Mouse (Mus musculus) right cerebral cortex, adult 18-20 months (tissue): Measurements from ENCODE around the gene Crip2.

Source experiments
- DNase-seq: peaks from one replicate; pipeline ENCODE4 v3.0.0; 2022; ENCODE audit warnings: mixed read lengths

The Crip2 gene

DNA sequence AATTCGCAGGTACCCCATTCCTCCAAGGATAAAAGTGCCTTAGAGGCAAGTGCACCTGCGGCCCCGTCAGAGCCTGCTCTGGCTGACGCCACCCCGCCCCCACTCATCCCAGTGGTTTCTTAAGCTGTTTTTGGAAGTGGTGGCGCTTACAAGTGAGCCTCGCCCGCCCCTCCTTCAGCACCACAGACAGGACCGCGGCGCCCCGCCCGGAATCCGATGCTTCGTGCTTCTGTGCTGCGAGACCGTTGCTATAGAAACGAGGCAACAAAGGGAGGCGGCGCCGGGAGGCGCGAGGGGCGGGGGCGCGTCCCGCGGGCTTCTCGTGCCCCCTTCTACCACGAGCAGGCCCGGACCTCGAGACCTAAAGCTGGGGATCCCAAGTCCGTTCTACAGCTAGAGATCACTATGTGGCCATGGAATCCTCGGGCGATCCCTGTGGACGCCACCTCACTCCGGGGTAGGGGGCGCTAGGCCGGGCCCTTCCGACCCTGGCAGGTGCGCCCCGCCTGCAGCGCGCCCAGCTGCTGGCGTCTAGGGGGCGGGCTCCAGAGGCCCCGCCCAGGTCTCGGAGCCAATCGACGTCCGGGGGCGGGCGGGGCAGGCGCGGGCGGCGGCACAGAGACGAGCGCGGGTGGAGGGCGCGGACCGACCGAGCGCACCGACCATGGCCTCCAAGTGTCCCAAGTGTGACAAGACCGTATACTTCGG lies at the start of gene Crip2:
Gene Crip2 (plus strand): TSS at position 329 of the 708 bp plus-strand sequence.
- peak; percentile 96 for DNase-seq

DNA sequence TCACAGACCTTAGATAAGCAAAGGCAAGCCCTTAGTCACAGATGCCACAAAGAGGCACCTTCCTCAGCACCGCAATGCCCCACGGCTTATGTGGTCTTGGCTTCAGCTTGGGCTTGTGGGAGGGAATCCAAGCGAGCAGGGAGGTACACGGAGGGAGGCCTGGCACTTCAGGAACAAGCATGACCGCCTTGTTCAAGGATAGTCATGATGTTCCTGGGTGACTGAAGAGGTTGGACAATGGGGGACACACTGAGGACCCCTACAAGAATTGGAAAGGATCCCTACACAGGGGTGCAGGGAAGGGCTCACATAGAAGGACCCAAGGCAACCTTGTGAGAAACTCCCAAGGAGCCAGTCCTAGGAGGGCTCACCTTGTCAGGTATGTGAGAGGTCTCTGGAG lies 43.0 kb upstream of the Crip2 start:
- DNase-seq: no peak

DNA sequence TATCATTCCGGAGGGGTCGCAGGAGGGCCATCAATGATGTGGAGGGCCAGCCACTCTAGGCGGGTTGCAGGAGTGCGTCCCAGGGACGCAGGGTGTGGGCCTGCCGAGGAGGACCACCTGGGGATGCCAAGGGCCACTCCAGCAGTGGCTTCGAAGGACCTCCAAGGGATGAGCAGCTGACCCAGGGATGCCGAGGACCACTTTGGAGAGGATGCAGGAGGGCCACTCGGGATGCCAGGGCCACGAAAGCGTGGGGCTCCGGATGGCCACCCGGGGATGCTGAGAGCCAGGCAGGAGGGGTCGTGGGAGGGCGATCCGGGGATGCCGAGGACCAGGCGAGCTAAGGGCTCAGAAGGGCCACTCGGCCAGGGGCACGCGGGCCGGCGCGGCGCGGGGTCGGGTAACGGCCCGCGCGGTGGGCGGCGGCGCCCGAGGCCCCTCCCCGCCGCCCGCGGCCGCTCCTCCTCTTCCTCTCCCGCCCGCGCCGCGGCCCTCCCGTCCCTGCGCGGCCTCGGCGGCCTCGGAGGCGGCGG lies 42.2 kb upstream of the Crip2 start, which contains the start of gene Mta1:
Gene Mta1 (plus strand): TSS at position 530 of the 533 bp plus-strand sequence.
- no peak for DNase-seq

DNA sequence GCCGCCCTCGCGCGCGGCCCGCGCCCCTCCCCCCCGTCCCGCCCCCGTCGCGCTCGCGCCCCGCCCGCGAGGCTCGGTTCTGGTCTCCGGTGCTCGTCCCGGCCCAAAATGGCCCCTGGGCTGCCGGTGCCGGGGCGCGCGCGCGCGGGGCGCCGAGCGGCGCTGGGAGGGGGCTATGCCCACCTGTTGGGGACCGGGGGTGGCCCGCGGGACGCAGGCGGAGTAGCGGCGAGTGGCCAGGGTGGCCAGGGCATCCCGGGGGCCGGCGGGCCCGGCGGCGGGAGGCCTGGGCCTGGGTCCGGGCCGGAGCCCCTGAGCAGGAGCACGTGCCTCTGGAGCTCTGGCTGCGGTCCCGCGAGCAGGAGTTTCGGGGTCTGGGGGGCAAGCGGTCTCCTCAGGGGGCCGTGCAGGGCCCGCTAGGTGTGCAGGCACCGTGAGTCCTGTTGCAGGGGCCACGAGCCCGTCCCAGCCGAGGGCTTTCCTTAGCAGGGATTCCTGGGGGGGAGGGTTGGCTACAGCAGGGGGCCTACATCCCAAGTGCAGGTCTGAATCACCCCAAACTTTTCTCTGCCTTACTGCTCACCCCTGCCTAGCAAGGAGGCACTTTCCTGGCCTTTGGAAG lies 41.4 kb upstream of the Crip2 start:
- DNase-seq: no peak

DNA sequence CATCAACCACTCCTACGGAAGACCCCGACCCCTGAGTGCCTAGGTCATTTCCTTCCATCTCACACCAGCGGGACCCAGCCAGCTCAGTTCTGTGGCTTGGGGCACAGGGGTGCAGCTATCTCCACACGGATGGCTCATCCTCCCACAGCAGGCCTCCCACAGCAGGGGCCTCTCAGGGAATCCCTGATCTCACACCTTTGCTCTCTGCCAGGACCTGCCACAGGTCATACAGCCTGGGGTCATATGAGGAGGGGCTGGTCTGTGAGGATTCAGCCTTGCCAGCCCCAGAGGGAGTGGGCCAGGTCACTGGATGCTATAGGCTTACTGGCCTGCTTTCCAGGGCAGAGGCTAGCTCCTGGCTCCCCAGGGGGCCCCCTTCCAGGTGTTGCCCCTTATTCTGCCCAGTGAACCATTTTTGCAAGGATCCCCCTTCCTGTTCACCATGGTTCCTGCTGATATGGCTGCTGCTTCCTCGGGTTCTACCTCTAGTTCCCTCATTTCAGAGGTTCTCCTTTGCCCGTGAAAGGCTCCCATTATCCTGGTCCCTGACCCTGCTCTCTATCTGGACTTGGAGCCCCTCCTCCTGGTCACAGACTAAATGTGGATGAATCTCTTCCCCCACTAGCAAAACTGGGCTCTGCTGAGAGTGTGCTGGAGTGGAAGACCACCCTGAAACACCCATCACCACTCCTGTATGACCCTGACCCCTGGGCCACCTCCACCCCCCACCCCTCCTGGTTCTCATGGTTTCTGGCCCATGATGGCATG lies 40.4 kb upstream of the Crip2 start:
- no peak for DNase-seq

DNA sequence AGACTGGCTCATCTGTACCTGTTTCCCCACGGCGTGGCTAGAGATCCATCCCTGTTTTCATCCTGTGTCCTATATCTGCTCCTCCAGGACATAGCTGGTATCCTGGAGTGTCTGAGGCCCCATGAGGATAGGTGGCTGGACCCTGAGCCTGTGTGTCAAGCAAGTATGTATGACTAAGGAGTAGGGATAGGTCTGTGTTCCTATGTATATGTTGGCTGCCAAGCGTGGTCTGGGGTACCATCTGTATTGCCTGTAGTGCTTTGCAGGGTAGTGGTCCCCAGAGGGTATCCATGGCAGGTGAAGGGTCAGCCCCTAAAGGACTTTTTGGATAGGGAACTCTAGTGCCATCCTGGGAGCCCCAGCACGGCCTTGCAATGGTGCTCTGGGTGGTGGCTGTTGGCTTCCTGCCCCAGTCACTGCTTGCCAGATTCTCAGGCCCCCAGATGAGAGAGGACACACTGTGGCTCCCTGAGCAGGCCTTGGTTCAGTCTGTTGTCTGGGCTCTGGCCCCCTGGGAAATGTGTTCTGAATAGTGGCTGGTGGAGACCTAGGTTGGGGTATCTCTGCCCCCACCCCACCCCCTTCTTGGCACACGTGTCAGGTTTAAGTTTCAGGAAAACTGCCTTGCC lies 39.5 kb upstream of the Crip2 start:
- no peak for DNase-seq

DNA sequence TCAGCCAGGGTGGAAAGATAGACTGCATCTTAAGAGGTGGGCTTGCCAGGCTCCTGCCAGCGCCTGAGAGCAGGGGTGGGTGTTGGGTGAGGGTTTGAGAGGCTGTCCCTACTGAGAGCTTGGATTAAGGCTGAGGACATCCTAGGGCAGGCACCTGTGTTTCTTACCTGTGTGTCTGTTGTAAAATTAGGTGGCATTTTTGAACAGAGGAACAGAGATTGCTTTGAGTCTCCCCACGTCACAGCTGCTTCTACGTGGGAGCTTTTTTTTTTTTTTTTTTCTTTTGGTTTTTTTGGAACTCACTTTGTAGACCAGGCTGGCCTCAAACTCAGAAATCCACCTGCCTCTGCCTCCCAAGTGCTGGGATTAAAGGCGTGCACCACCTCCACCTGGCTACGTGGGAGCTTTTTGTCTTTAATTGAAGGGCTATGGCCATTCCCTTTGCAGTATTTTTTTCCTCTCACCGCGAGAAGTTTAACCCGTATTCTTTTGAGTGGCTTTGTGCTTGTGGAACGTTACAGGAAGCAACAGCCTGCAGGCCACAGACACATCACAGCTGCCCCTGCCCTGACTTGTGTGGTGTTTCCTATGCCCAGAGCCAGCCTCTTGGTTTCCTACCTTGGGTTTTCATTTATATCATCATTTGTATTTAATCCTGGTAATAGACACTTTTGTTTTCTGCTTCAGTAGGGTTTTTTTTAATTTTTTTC lies 38.6 kb upstream of the Crip2 start:
- no peak for DNase-seq

DNA sequence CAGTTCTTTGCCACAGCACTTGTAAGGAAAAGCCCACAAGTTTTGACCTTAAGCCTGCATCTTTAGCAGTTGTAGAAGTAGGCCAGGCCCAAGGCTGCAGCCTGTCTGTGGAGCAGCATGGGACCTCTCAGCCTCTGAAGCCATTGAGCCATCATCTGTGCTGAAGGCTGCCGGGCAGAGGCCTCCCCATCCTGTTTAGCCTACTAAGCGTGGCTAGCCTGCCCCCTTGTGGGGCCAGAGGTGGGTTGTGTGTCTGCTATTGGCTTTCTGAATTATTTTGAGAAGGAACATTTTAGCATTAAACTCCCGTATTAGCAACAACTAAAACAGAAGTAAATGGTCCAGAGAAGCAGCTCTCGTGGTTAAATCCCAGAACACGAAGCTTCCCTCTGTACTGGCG lies 37.6 kb upstream of the Crip2 start:
- DNase-seq: peak; percentile 62

DNA sequence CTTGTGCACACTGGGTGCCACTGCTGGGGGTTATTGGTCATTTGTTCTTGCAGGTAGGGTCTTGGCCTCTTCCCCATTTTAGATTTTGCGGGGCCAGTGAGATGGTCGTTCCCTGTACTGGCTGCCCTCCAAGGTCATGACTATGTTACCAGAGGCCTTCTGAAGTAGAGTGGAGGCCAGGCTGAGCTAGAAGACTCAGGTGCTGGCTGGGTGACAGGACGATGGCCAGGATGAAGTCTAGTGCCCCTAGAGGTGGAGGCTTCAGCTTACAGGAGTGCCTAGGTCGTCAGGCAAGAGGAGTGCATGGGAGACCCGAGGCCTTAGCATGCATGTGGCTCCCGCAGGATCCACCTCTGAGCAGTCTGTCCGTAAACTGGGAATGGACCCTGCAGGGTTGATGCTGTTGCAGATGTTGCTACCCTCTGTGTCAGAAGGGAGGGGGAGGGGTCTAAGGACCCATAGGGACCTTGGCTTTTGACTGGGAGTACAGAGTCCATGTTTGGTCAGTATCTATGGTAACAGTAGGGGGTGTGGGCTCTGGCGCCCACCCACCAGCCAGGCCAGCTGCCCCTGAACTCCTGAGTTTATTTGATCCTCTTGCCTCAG lies 36.1 kb upstream of the Crip2 start:
- DNase-seq: no peak

DNA sequence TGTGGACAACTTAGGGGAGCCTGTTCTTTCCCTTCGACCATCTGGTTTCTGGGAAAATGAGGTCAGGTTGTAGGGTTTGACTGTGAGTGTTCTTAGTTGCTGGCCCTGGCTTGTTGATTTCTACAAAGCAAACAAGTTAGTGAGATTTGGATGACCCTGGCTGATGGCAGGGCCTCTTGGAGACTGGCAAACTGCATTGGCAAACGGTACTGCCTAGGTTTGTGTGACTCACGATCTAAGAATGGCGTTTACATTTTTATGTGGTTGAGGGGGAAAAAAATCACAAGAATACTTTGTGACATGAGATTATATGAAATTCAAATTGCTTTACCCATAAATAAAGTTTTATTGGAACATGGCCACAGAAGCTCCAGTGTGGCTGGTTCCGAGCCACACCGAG lies 33.6 kb upstream of the Crip2 start:
- no peak for DNase-seq

DNA sequence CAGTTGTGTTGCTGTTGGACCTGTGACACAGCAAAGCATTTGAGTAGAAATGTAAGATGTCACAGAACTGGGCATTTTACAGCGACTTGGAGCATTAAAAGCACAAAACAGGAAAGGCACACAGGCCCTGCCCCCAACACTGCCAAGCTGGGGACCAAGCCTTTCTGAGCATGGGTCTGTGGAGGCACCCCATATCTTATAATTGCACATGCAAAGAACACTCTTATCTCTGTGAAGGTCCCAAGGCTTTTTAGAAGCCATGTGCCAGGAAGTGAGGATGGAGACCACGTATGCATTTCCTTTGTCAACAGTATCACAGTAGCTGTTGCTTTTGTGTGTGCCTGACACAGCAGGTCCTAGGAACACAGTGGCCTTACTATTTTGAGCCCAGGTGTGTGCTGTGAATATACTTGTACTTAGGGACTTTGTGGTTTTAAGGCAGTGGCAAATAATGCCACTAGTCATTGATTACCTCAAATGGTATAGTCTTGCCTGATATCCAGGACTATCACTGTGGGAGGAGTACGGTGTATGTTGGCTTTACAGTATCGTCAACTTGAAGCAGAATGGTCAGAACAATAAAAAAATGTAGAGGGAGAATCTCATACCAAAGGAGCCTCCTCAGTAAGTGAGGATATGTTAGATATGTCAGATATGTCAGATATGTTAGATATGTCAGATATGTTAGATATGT lies 32.5 kb upstream of the Crip2 start:
- DNase-seq: no peak

DNA sequence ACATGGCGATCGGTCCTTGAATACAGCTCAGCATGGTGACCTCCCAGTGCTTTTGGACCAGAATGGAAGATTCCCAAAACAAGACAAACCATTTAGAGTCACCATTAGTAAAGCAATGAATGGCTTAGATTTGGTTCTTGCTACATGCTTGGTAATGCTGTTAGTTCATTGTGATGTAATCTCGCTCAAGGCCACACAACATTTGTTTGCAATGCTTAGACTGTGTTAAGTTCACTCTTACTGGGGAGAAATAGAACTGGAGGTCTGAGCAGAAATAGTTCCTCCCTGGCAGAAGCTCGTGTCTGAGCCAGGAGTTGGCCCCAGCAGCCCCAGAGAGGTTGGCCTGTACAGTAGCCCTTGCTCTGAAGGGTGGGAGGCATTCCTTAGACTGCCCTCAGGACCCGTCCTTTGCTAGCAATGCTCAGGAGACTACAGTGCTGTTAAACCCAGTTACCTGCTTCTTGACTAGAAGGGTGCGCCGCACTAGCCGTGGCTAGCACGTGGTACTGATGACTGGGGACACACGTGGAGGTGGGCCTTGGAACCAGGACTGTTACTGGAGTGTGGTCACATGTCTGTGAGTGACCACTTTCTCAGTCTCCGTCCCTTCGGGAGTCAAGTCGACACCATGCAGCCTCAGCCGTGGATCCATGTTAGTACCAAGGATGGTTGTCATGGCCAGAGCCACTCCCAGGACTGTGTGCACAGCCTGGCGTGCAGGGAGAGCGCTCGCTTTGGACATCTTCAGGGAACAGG lies 31.3 kb upstream of the Crip2 start:
- DNase-seq: no peak

DNA sequence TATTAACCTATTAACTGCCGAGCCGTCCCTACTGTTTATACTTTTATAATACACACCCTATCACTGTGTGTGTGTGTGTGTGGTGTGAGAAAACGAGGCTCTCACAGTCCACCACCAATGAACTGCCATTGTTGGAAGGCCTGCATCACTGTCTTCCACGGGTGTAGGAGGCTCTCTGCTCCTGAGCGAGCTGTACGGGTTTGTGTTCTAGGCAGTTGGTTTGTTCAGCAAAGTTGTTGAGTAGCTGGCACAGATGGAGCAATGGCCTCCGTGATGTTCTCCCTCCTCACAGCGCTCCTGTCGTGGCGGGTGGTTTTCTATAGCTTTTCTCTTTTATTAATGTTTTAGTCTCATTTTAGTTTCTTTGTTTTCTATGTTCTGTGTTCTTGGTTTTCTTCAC lies 30.2 kb upstream of the Crip2 start:
- DNase-seq: no peak

DNA sequence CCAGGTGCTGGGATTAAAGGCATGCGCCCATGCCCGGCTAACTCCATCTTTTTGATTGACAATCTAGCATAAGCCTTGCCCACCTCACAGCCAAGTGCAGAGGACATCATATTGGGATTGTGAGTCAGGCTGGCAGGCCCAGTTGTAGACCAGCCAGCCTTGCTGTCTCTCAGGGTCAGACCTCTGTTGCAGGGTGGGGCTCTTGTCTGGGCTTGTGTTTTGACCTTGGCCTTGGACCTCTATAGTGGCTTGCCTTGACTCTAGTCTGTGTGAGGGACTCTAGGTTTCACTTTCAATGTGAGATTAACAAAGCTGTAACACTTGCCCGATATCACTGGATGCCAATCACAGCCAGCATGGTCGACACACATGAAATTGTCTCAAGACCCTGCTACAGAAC lies 25.9 kb upstream of the Crip2 start:
- no peak for DNase-seq

DNA sequence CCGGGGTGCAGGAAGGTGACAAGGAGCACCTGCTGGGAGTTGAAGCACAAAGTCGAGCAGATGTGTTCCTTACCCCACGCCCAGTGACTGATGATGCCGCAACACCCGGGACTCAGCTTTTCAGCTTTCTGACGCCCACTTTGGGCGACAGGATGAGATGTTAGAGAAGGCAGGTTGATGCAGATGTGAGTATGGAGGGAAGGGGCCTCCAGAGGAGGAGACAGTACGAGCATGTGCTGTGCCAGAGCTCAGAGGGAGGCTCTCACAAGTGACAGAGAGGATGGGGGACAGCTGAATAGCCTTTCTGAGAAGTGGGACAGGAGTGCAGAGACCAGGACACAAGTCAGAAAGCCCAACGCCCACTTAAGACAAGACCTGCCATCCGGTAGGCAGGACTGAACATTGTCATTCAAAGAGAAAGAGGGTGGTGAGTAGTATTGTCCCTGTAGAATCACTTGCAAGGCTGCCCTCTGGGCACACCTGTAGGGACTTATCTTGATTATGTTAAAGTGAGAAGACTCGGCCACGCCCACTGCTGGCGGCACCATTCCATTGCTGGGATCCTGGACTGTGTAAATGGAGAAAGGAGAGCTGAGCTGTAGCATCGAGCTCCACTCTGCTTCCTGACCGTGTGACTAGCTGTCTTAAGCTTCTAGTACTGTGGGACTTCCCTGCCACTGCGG lies 25.0 kb upstream of the Crip2 start:
- DNase-seq: no peak

DNA sequence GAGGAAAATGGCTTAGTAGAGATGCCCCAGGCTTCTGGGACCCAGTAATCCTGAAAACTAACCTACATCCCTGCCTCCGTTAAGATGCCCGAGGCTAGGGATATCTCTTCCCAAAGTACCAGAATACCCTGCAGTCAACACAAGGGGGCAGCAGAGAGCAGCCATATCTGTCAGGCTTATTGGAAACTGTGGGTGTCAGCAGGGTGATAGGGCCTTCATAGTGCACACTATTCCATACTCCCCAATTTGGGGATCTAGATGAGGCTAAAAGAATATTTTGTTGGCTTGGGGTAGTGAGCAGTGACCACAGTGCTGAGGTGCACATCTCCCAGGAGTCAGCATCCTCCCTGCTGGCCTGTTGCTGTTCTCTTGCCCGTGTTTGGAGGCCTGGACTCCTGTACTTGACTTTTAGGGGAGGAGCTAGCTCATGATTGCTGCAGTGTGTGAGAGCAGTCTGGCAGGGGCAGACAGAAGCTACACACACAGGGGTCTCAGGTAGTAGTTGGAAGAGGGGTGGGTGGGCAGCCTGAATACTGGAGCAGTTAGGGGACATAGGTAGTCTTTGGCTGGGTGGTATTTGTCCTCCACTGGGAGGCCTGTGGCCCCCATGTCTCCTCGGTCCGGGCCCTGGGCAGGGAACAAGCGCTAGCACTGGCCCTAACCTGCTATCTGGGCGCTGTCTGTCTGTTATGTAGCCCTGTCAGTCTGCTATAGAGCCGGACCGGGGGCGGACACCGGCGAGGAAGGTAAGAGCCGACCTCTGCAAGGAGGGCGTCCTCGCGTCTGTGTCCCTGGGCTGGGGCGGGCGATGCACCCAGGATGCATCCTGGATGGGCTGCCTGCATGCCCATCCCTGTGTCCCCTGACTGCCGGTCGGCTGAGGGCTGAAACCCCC lies 20.3 kb upstream of the Crip2 start:
- DNase-seq: peak; percentile 82

DNA sequence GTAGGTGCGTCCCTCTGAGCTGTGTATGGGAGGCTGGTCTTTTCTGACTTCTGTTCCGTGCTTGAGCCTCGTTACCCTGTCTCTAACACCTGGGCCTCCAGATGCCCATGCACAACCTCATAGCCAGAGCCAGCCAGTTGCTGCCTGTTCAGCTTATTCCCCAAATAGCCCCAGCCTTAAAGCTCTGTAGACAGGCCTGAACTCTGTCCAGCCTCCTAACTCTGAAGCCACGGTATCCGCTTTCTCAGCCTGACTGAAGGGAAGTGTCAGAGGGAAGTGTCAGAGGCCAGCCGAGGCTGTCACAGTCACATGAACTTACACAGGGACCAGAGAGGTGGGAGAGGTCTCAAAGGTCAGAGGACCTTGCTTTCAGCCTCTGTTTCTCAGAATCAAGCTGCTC lies 15.3 kb upstream of the Crip2 start:
- DNase-seq: no peak

DNA sequence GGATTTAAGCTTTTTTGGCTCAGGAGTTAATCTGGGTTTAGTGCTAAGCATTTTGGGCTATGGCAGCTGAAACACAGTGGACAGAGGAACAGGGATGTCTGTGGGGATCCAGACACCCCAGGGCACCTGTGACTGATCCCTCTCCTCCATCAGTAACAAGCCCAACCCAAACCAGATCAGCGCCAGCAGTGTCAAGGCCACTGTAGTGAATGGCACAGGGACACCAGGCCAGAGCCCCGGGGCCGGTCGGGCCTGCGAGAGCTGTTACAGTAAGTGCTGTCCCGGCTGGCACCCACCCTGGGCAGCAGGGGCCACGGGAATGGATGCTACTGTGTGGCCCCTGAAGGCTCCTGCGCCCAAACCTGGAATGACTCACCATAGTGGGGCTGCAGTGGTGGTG lies 9.3 kb upstream of the Crip2 start:
- no peak for DNase-seq

DNA sequence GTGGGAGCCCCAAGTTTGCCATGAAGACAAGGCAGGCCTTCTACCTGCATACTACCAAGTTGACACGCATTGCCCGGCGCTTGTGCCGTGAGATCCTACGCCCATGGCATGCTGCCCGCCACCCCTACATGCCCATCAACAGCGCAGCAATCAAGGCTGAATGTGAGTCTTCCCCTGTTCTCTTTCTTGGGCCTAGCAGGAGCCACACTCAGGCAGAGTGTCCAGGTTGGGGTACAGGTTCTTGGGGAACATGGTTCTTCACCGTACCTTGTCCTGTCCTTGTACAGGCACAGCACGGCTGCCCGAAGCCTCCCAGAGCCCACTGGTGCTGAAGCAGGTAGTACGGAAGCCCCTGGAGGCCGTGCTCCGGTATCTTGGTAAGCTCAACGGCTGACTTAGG lies 8.4 kb upstream of the Crip2 start:
- no peak for DNase-seq
